Mouse (Mus musculus) thymus, adult 2 months (tissue): Measurements from ENCODE around the gene Dnajb1. TPM values are rescaled to one million over a fixed set of nuclear protein-coding genes. Genes with fewer than 3 reads are reported as not detected.
"Not testable (repeated sequence)": the region's sequence is repeated elsewhere in the genome, so short reads cannot be mapped to it uniquely, and the experiment has no call there.

Experiments used
- DNase-seq: peaks from one replicate; pipeline ENCODE4 v3.0.0; 2021
- H3K27ac ChIP-seq: fragments of 200-500 bp; 2 replicates; pipeline ENCODE4 v1.5.1; 2012; ENCODE audit warnings: low read length, control low read depth; ENCODE audit not compliant: control insufficient read depth, insufficient read depth
- H3K27me3 ChIP-seq: fragments of 200-500 bp; 2 replicates; pipeline ENCODE4 v1.6.1; 2012; ENCODE audit warnings: mild to moderate bottlenecking, low read length, moderate library complexity, mixed read lengths; ENCODE audit not compliant: control insufficient read depth, insufficient read depth
- H3K36me3 ChIP-seq: fragments of 200-500 bp; 2 replicates; pipeline ENCODE4 v1.6.1; 2012; ENCODE audit warnings: mild to moderate bottlenecking, low read length, moderate library complexity; ENCODE audit not compliant: control insufficient read depth, insufficient read depth
- H3K4me1 ChIP-seq: fragments of 200-500 bp; replicated peaks from 2 replicates; pipeline ENCODE4 v1.6.1; 2012; ENCODE audit warnings: low read length; ENCODE audit not compliant: control insufficient read depth, insufficient read depth
- H3K4me3 ChIP-seq: fragments of 200-500 bp; 2 replicates; pipeline ENCODE4 v1.5.1; 2012; ENCODE audit warnings: mild to moderate bottlenecking, low read length, control low read depth, moderate library complexity; ENCODE audit not compliant: control insufficient read depth, insufficient read depth
- CTCF ChIP-seq: fragments of 200-500 bp; IDR thresholded peaks from 2 replicates; pipeline ENCODE4 v1.5.1; 2012; ENCODE audit warnings: mild to moderate bottlenecking, control low read depth, low read length, moderate library complexity, borderline replicate concordance; ENCODE audit not compliant: control insufficient read depth, poor library complexity, insufficient read depth; ENCODE audit errors: extremely low read depth
- POLR2A ChIP-seq: fragments of 200-500 bp; IDR thresholded peaks from 2 replicates; pipeline ENCODE4 v1.6.1; 2012; ENCODE audit warnings: mild to moderate bottlenecking, low read length, control low read depth, moderate library complexity; ENCODE audit not compliant: control insufficient read depth, poor library complexity, insufficient read depth; ENCODE audit errors: extremely low read depth
- WGBS: fragments of 180-500 bp; shearing (Covaris S2); methylation state at CpG from one replicate; pipeline ENCODE4 v1.1.7; 2018; 5-methylcytosine and 5-hydroxymethylcytosine counted together
- polyA plus RNA-seq: library from polyadenylated mRNA; depleted of rRNA; stranded (reverse); fragments of >200 nt; gene quantifications from 2 replicates; pipeline ENCODE4 v1.2.3, GENCODE M21; 2012

The Dnajb1 gene
- polyA plus RNA-seq, 1 experiment, result 87.1 TPM

GRCm38 (mm10) chr8:83568128-83568527, 39.9 kb upstream of the Dnajb1 start:
- Histone ChIP-seq H3K4me3 (no peak overlapping the region), H3K27ac (no peak overlapping the region), H3K4me1 (peaks cover 26% of the 10 kb centered on the region), H3K27me3 (no peaks in the 10 kb centered on the region), H3K36me3 (peaks cover 8% of the 10 kb centered on the region)
- TF ChIP-seq POLR2A, result no peak
- no peak for TF ChIP-seq CTCF
- WGBS, result 88% methylated on average over 5 of the region's 5 CpGs
- no peak for DNase-seq

GRCm38 (mm10) chr8:83568755-83569154, 39.2 kb upstream of the Dnajb1 start:
- Histone ChIP-seq H3K4me3 (no peak overlapping the region), H3K4me1 (peaks cover 32% of the 10 kb centered on the region), H3K36me3 (peaks cover 8% of the 10 kb centered on the region), H3K27ac (no peak overlapping the region), H3K27me3 (no peaks in the 10 kb centered on the region)
- WGBS, result 87% methylated on average over 5 of the region's 5 CpGs
- TF ChIP-seq POLR2A (no peak), CTCF (no peak)
- DNase-seq, result no peak

GRCm38 (mm10) chr8:83569165-83569564, 38.8 kb upstream of the Dnajb1 start:
- Histone ChIP-seq H3K36me3 (peaks cover 8% of the 10 kb centered on the region), H3K27me3 (no peaks in the 10 kb centered on the region), H3K4me1 (peaks cover 34% of the 10 kb centered on the region), H3K27ac (no peak overlapping the region), H3K4me3 (no peak overlapping the region)
- WGBS, result 85% methylated on average over 4 of the region's 4 CpGs
- DNase-seq, result no peak
- TF ChIP-seq POLR2A, result no peak
- no peak for TF ChIP-seq CTCF

- DNase-seq, result no peak
- H3K4me3 ChIP-seq, result no peak overlapping the region
- WGBS, result 87% methylated on average over 15 of the region's 15 CpGs
Measured at GRCm38 (mm10) chr8:83570272-83571000, 37.6 kb upstream of the Dnajb1 start.

GRCm38 (mm10) chr8:83571001-83571340, 37.0 kb upstream of the Dnajb1 start:
- H3K4me1 ChIP-seq, result peaks cover 34% of the 10 kb centered on the region
- H3K27me3 ChIP-seq, H3K4me3 ChIP-seq, DNase-seq, H3K27ac ChIP-seq, H3K36me3 ChIP-seq: not testable (repeated sequence)
- WGBS, result 95% methylated on average over 5 of the region's 7 CpGs

More at GRCm38 (mm10) chr8:83570272-83571000, 37.6 kb upstream of the Dnajb1 start:
- Histone ChIP-seq H3K36me3 (peaks cover 8% of the 10 kb centered on the region), H3K27me3 (no peaks in the 10 kb centered on the region), H3K4me1 (peaks cover 34% of the 10 kb centered on the region), H3K27ac (no peak overlapping the region)
- TF ChIP-seq POLR2A (no peak), CTCF (no peak)

GRCm38 (mm10) chr8:83571791-83572190, 36.2 kb upstream of the Dnajb1 start:
- WGBS, result 98% methylated on average over 10 of the region's 10 CpGs
- Histone ChIP-seq H3K4me3 (no peak overlapping the region), H3K4me1 (peaks cover 34% of the 10 kb centered on the region), H3K27ac (no peak overlapping the region), H3K27me3 (no peaks in the 10 kb centered on the region), H3K36me3 (peaks cover 8% of the 10 kb centered on the region)
- no peak for DNase-seq
- TF ChIP-seq POLR2A (no peak), CTCF (no peak)

GRCm38 (mm10) chr8:83572246-83572812, 35.7 kb upstream of the Dnajb1 start:
- peak overlapping the region; percentile 57 for H3K4me3 ChIP-seq
- no peak for TF ChIP-seq CTCF
- no peak for TF ChIP-seq POLR2A
- no peaks in the 10 kb centered on the region for H3K27me3 ChIP-seq
- H3K36me3 ChIP-seq, result peaks cover 8% of the 10 kb centered on the region
- H3K4me1 ChIP-seq, result peaks cover 31% of the 10 kb centered on the region
- peak overlapping the region; percentile 89 for H3K27ac ChIP-seq
- no peak for DNase-seq
- 62% methylated on average over 5 of the region's 5 CpGs for WGBS
